Mouse (Mus musculus) heart, postnatal 0 days (tissue): ENCODE data around the gene Phf6.
"Not testable (repeated sequence)": the region's sequence is repeated elsewhere in the genome, so short reads cannot be mapped to it uniquely, and the experiment has no call there.

Experiments used
- CTCF ChIP-seq: IDR thresholded peaks from 2 replicates; pipeline ENCODE4 v1.5.1; 2016; ENCODE audit warnings: antibody characterized with exemption, control low read depth, low read depth
- EP300 ChIP-seq: IDR thresholded peaks from 2 replicates; pipeline ENCODE4 v1.6.1; 2016; ENCODE audit warnings: antibody characterized with exemption, low read depth

DNA sequence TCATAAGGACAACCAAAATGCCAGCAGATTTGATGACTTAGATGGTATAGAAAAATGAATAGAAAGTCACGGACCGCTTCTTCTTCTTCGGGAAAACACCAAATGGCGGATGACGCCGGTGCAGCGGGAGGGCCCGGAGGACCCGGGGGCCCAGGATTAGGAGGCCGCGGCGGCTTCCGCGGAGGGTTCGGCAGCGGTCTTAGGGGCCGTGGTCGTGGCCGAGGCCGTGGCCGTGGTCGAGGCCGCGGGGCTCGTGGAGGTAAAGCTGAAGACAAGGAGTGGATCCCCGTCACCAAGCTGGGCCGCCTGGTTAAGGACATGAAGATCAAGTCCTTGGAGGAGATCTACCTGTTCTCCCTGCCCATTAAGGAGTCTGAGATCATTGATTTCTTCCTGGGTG lies 13.6 kb upstream of the Phf6 start:
- not testable (repeated sequence) for TF ChIP-seq CTCF, EP300
